Mouse (Mus musculus): ENCODE data around the gene Dusp6. TPM values are rescaled to one million over a fixed set of nuclear protein-coding genes. Genes with fewer than 3 reads are reported as not detected.
"Not testable (repeated sequence)": the region's sequence is repeated elsewhere in the genome, so short reads cannot be mapped to it uniquely, and the experiment has no call there.

Gene Dusp6
- polyA plus RNA-seq (2012; ENCODE audit: insufficient read depth, insufficient read length, low replicate concordance, missing spikeins), result not detected in 2 replicates

DNA sequence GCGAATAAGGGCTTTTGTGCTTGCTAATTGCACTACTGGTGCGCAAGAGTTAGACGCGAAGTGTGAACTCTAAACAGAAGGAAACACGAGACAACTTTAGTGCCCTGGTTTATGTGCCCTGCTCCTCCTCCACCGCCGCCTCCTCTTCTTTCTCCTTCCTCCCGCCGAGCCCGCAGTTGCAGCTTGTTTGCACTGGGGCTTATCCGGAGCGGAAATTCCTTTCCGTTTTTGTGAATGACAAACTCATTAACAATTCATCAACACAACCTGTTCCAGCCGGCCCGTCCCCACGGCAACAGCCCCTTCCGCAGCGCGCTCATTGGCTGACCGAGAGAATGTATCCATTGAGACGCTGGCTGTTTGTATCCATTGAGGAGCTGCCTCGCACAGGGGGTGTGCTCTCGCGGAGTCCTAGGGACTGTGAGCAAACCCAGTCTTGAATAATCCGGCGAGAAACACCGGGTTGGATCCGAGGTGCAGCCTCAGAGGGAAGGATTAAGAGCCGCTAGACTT is at the start of gene Dusp6:
Gene Dusp6, plus strand, starts transcription at position 365 of the 513 bp plus-strand sequence.
- TF ChIP-seq POLR2A (IDR thresholded peaks at IDR 0.05; ENCODE audit: insufficient read depth, low read depth, low read length) (peak; percentile 94), CTCF (IDR thresholded peaks at IDR 0.05; ENCODE audit: insufficient read depth, low read depth, low read length) (no peak)

GRCm38 (mm10) chr10:99214421-99215299 is 48.4 kb upstream of the Dusp6 start:
- WGBS, result 91% methylated on average over 15 of the region's 15 CpGs
- TF ChIP-seq CTCF (IDR thresholded peaks at IDR 0.05; ENCODE audit: insufficient read depth, low read depth, low read length) (no peak), POLR2A (IDR thresholded peaks at IDR 0.05; ENCODE audit: insufficient read depth, low read depth, low read length) (no peak)
- no peaks in the 10 kb centered on the region for H3K4me1 ChIP-seq (ENCODE audit: control insufficient read depth, insufficient read depth, low read length)
- H3K27ac ChIP-seq (ENCODE audit: insufficient read depth, low read depth, low read length), result no peak overlapping the region
- no peak overlapping the region for H3K4me3 ChIP-seq (ENCODE audit: insufficient read depth, low read depth, low read length)

More for the DNA sequence above, at the start of gene Dusp6:
- peak within 1 kb of the TSS; percentile 86 for H3K27ac ChIP-seq (ENCODE audit: insufficient read depth, low read depth, low read length)
- WGBS, result under 1% methylated on average over 29 of the region's 29 CpGs
- peaks cover 22% of the 10 kb centered on the region for H3K4me1 ChIP-seq (ENCODE audit: control insufficient read depth, insufficient read depth, low read length)
- H3K4me3 ChIP-seq (ENCODE audit: insufficient read depth, low read depth, low read length), result peak within 1 kb of the TSS; percentile 68

DNA sequence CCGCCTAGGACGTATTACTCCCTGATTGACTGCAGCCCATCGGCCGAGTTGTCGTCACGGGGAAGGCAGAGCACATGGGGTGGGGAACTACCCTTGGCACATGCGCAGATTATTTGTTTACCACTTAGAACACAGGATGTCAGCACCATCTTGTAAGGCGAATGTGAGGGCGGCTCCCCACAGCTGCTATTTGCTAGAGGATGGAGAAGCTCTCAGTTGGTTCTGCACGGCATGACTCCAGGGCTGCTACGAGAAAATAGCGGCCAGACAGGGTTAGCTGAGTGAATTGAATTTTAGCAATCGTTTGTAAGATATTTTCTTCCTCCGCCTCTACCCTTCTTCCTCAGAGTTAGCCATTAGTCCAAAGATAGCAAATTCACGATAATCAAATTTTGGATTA is 46.5 kb upstream of the Dusp6 start:
- H3K4me1 ChIP-seq (ENCODE audit: control insufficient read depth, insufficient read depth, low read length); H3K4me3 ChIP-seq (ENCODE audit: insufficient read depth, low read depth, low read length): not testable (repeated sequence)
- 84% methylated on average over 15 of the region's 15 CpGs for WGBS

GRCm38 (mm10) chr10:99221540-99221939 is 41.5 kb upstream of the Dusp6 start:
- Histone ChIP-seq H3K27ac (ENCODE audit: insufficient read depth, low read depth, low read length) (no peak overlapping the region), H3K4me3 (ENCODE audit: insufficient read depth, low read depth, low read length) (no peak overlapping the region), H3K4me1 (ENCODE audit: control insufficient read depth, insufficient read depth, low read length) (no peaks in the 10 kb centered on the region)
- no peak for TF ChIP-seq POLR2A (IDR thresholded peaks at IDR 0.05; ENCODE audit: insufficient read depth, low read depth, low read length)
- no peak for TF ChIP-seq CTCF (IDR thresholded peaks at IDR 0.05; ENCODE audit: insufficient read depth, low read depth, low read length)
- 76% methylated on average over 8 of the region's 8 CpGs for WGBS

More for the DNA sequence above, 46.5 kb upstream of the Dusp6 start:
- H3K27ac ChIP-seq (ENCODE audit: insufficient read depth, low read depth, low read length), result not testable (repeated sequence)

DNA sequence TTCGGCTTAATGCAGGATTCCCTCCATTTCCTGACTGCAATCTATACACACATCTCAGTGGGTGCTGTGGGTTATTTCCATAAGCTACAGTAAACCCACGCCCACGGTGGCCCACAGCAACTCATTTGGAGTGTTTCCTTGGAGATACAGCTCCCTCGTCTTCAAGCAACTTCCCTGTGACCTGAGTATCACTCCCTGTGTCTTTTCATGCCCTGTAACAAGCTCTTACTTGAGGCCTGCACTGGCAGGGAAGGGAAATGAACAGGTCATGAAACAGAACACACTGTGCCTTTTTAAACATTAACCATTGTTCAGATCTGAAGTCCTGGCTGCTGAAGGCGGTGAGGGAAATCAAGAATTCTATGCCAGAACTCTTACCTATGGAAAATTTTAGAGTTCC is 40.3 kb upstream of the Dusp6 start:
- no peak overlapping the region for H3K4me3 ChIP-seq (ENCODE audit: insufficient read depth, low read depth, low read length)
- 60% methylated on average over 5 of the region's 5 CpGs for WGBS
- H3K4me1 ChIP-seq (ENCODE audit: control insufficient read depth, insufficient read depth, low read length), result no peaks in the 10 kb centered on the region
- TF ChIP-seq CTCF (IDR thresholded peaks at IDR 0.05; ENCODE audit: insufficient read depth, low read depth, low read length) (no peak), POLR2A (IDR thresholded peaks at IDR 0.05; ENCODE audit: insufficient read depth, low read depth, low read length) (no peak)
- H3K27ac ChIP-seq (ENCODE audit: insufficient read depth, low read depth, low read length), result no peak overlapping the region

- TF ChIP-seq POLR2A (IDR thresholded peaks at IDR 0.05; ENCODE audit: insufficient read depth, low read depth, low read length) (no peak), CTCF (IDR thresholded peaks at IDR 0.05; ENCODE audit: insufficient read depth, low read depth, low read length) (no peak)
- Histone ChIP-seq H3K27ac (ENCODE audit: insufficient read depth, low read depth, low read length) (no peak overlapping the region), H3K4me1 (ENCODE audit: control insufficient read depth, insufficient read depth, low read length) (peaks cover 3% of the 10 kb centered on the region), H3K4me3 (ENCODE audit: insufficient read depth, low read depth, low read length) (no peak overlapping the region)
- WGBS, result 75% methylated on average over 3 of the region's 3 CpGs
These were observed 38.8 kb upstream of the Dusp6 start for GRCm38 (mm10) chr10:99224218-99224617.

- no peak overlapping the region for H3K27ac ChIP-seq (ENCODE audit: insufficient read depth, low read depth, low read length)
- no peak overlapping the region for H3K4me3 ChIP-seq (ENCODE audit: insufficient read depth, low read depth, low read length)
- WGBS, result 95% methylated on average over 5 of the region's 5 CpGs
- no peak for TF ChIP-seq CTCF (IDR thresholded peaks at IDR 0.05; ENCODE audit: insufficient read depth, low read depth, low read length)
- TF ChIP-seq POLR2A (IDR thresholded peaks at IDR 0.05; ENCODE audit: insufficient read depth, low read depth, low read length), result no peak
- H3K4me1 ChIP-seq (ENCODE audit: control insufficient read depth, insufficient read depth, low read length), result peaks cover 3% of the 10 kb centered on the region
These were observed 36.2 kb upstream of the Dusp6 start for GRCm38 (mm10) chr10:99226782-99227181.

- Histone ChIP-seq H3K4me3 (ENCODE audit: insufficient read depth, low read depth, low read length) (no peak overlapping the region), H3K4me1 (ENCODE audit: control insufficient read depth, insufficient read depth, low read length) (peaks cover 3% of the 10 kb centered on the region), H3K27ac (ENCODE audit: insufficient read depth, low read depth, low read length) (peak overlapping the region; percentile 57)
- 46% methylated on average over 17 of the region's 17 CpGs for WGBS
- no peak for TF ChIP-seq POLR2A (IDR thresholded peaks at IDR 0.05; ENCODE audit: insufficient read depth, low read depth, low read length)
- no peak for TF ChIP-seq CTCF (IDR thresholded peaks at IDR 0.05; ENCODE audit: insufficient read depth, low read depth, low read length)
These were observed 34.8 kb upstream of the Dusp6 start for GRCm38 (mm10) chr10:99227968-99228864.

All from olfactory bulb, adult 2 months (tissue).